Mouse (Mus musculus): ENCODE results near the gene Tmem106b. TPM values are rescaled to one million over a fixed set of nuclear protein-coding genes. Genes with fewer than 3 reads are reported as not detected.

The Tmem106b gene
- total RNA-seq (2021), result 10 to 100 TPM; 66.2 to 70.7 TPM
- long read RNA-seq, experiment 1, full-length matches to known transcripts, result 22 of 28 reads
- long read RNA-seq, experiment 1, partial matches to known transcripts, result 2 of 28 reads
- long read RNA-seq, experiment 1, other reads (novel, unspliced or antisense), result 4 of 28 reads
- long read RNA-seq, experiment 2, full-length matches to known transcripts, result 36 of 40 reads
- long read RNA-seq, experiment 2, partial matches to known transcripts, result 1 of 40 reads
- long read RNA-seq, experiment 2, other reads (novel, unspliced or antisense), result 3 of 40 reads

GRCm38 (mm10) chr6:13069302-13070146 is at the start of gene Tmem106b:
Gene Tmem106b (plus strand): TSS chr6:13069759.
- DNase-seq (ENCODE audit: low spot score in 2 of 2), result peak; percentile 91 to 96

DNA sequence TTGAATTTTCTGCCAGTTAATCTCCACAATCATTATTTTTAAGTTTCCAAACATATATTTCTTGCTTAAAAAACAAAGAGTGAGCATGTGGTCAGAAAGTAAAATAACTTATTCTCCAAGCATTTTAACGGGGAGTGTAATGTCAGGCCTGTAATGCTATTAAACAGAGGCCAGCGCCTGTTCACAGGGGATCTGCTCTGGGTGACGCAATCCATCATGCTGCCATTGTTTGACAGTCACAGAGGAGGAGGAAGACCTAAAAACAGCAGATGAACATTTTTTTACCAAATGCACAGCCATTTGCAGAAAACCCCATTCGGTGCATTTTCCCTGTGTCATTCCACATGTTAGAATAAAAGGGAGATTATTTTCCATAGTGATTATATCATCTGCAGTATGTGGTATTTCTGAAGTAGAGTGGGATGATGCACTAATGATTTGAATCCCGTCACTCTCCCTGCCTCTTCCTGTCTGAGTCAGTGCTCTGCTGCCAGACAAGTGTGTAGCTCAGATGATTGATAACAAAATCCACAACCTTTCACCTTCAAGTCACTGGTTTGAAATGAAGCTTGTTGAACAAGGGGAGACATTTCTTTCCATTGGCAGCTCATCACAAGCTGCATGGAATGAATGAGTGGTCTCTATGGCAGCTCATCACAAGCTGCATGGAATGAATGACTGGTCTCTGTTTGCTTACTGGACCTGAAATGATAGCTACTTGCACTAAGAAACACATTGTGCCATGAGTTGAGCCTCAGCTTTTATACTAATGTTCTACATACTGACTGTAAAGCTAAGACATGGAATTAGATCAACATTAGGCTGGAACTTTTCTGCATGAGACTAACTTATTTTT is 48.1 kb upstream of the Tmem106b start:
- no peak for DNase-seq (ENCODE audit: low spot score in 2 of 2)

DNA sequence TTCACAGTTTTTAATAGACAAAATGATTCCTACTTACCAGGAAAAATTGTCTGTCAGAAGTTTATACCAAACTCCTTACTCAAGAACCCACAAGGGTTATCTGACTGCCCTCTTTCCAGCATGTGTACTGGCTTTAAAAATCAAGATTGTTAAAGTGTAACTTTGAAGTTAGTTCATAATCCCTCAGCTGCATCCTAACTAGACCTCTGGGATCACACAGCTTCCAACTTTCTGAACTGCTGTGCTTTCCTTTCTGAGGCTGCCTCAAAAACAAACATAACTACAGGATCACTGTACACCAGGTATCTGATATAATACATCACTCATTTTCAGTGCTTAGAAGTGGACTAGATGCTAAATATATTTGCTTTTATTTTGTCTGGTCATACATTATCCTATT is 39.0 kb upstream of the Tmem106b start:
- DNase-seq (ENCODE audit: low spot score in 2 of 2), result no peak

GRCm38 (mm10) chr6:13030961-13031360 is 38.6 kb upstream of the Tmem106b start:
- DNase-seq (ENCODE audit: low spot score in 2 of 2), result no peak

- DNase-seq (ENCODE audit: low spot score in 2 of 2), result no peak
Measured at GRCm38 (mm10) chr6:13052408-13053200, 17.0 kb upstream of the Tmem106b start.

- DNase-seq (ENCODE audit: low spot score in 2 of 2), result no peak
Measured at GRCm38 (mm10) chr6:13061276-13062039, 8.1 kb upstream of the Tmem106b start.

DNA sequence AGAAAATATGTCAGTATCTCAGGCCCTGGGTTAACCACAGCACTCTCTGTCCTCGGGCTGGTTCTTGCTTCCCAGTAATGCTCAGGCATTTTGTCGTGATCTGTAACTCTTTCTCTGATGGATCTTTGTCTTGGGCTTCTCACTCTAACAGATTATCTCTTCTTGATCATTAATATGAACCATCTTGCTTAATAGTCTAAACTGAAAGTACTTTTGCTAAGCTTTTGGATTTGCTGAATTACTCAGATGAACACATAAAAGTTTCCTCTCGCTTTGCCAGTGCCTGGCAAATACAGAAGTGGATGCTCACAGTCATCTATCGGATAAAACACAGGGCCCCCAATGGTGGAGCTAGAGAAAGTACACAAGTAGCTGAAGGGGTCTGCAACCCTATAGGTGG is 7.5 kb upstream of the Tmem106b start:
- DNase-seq (ENCODE audit: low spot score in 2 of 2), result no peak

DNA sequence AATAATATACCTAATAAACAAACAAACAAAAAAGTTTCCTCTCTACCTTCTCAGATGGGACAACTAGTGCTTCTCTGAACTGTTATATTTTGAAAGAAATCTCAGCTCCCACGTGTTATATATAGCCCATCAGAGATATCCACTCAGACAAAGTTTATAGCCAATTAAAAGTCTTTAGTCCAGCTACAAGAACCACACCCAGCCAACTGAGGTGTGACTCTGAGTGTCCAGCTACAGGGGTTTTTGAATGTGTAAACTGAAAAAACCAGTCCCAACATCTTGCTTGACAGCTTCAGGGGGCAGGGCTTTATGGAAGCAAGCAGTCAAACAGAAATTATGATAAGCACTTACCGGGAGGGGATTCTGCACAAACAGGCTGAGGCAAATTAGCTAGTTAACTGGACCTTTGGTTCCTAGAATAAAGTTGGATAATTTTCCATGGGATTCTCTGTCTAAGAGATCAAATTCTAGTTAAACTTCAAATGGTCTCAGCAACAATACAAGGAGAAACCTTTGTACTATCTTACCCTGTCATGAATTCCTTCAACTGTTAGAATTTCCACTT is 6.8 kb upstream of the Tmem106b start:
- no peak for DNase-seq (ENCODE audit: low spot score in 2 of 2)

DNA sequence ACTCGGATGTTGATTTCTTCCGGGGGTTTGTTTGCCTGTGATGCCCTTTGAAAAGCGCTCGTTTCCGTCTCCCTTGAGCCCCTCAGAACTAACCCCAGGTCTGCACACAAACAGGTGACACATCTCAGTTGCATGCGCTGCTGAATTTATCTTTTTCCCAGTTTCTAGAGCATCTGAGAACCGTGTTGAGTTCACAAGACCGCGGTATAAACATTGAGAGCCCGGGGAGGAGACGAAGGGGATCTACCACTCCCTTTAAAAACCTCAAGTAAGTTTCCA is 527 bp downstream of the Tmem106b start:
- no peak for DNase-seq (ENCODE audit: low spot score in 2 of 2)

DNA sequence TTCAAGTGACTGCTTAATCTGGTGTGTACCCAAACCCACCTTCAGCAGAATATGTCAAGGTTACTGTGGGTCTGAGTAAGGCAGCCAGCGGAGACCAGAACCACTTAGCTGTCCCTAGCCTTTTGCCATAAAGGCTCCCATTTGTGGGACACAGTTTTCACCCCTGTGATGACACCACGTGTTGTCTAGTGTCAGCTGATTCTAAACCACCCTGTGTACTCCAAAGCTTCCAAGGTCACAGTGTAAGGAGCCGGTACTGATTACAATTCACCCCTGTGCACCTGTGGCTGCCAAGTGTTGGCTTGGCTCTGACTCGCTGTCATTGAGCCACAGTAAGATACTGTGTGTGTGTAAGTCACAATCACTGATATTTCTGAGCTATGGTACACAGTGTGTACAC is 926 bp downstream of the Tmem106b start:
- DNase-seq (ENCODE audit: low spot score in 2 of 2), result no peak

- DNase-seq (ENCODE audit: low spot score in 2 of 2), result no peak
Measured at GRCm38 (mm10) chr6:13073036-13073435, 3.5 kb downstream of the Tmem106b start.

DNA sequence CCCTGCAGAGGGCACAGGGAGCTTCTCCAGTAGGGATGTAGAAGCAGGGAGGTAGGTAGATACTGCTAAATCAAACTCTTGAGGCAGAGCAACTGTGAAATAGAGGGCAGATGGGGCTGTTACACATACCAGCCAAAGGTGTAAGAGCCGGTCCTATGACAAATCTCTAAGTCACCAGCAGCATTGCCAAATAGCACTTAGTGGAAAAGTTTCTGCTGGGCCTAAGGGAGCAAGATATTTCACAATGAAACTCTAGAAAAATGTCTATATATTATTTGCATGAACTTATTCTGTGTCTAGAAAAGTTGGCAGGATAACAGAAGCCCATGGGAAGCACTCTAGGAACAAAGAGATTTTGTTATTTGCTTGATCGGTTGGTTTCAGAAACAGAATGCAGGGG is 4.3 kb downstream of the Tmem106b start:
- DNase-seq (ENCODE audit: low spot score in 2 of 2), result no peak

DNA sequence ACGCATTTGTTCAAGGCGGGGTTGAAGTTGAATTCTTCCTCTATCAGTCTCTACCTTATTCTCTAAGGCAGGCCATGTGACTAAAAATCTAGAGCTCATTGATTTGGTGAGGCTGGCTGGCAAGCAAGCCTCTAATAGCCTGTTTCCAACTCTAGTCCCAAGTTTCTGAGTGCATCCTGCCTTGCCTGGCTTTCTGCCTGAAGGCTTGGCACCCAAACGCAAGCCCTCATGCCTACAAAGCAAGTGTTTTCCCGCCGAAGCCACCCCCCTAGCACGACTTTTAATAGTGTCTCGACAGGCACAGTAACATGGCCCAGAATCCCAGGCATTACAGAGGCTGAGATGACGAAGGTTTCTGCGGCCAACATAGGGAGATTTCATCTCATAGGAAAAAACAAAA is 13.3 kb downstream of the Tmem106b start:
- no peak for DNase-seq (ENCODE audit: low spot score in 2 of 2)

- DNase-seq (ENCODE audit: low spot score in 2 of 2), result no peak
Measured at GRCm38 (mm10) chr6:13096656-13097435, 27.3 kb downstream of the Tmem106b start.

DNA sequence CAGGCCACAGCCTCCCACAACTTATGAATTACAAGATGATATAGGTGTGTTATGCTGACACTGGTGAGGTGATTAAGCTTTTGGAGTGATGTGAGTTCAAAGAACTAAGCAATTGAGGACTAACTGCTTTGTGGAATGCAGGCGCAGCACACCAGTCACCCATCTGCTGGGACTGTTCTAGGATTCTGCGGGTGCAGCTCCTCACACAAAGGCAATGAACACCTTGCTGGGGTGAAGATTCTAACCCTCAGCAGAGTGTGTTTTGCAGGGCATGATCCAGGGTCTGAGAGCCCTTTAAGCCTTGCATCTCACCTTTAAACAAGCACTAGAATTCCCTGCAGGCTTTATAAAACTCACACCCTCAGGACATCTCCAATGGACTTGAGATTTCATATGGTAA is 30.6 kb downstream of the Tmem106b start:
- no peak for DNase-seq (ENCODE audit: low spot score in 2 of 2)

DNA sequence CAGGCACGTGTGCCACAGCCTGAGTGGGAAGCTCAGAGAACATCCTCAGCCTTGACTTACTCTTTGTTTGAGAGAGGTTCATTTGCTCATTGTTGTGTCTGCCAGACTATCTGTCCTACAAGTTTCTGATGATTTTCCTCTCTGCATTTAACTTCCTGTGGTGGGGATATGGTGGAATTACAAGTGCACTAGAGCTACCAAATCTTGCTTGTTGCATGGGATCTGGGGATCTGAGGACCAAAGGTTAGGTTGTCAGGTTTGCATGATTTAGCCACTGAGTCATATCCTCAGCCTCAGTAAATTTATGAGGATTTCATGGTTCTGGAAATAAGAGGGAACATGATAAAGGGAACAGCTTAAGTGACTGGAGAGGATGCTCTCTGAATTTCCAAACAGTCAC is 39.1 kb downstream of the Tmem106b start:
- DNase-seq (ENCODE audit: low spot score in 2 of 2), result no peak

DNA sequence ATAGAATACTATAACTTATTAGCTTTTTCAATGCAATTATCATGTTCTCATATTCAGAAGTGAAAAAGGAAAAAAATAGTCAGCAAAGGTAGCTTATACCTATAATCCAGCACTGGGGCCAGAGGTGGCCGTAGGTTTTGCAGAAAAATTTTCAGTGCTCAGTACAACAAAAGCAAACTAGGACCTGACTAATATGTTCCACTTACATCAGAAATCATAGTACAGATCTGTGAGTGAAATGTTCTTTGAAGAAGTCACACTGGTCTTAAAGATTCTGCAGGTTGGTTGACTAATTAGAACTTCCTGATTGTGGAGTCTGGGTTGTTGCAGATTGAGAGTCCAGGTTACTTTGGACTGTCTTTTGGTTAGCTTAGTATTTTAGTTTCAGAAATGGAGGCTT is 67.7 kb downstream of the Tmem106b start:
- no peak for DNase-seq (ENCODE audit: low spot score in 2 of 2)
